In genomic region chr11:99132091-99132730, GRCm38 (mm10) we compare ENCODE assay signal across 8 mouse cellular contexts. TPM values are rescaled to one million over a fixed set of nuclear protein-coding genes. Genes with fewer than 3 reads are reported as not detected.
DNase-seq lines count a peak whose midpoint lies in the region; ATAC-seq and TF ChIP-seq lines count a peak whose summit lies in the region.

No protein-coding gene starts in this region.

- H3K9me3 ChIP-seq in ES-E14 (ENCODE audit: control insufficient read depth, insufficient read depth, low read depth, low read length): no peaks in the 10 kb centered on the region
- H3K9me3 ChIP-seq in hindbrain, postnatal 0 days (ENCODE audit: low read length): no peaks in the 10 kb centered on the region
- no peaks in the 10 kb centered on the region for H3K9me3 ChIP-seq in midbrain, embryonic 12.5 days

- H3K4me3 ChIP-seq in ES-E14 (ENCODE audit: insufficient read depth in 1 of 2, low read depth in 1 of 2, low read length in 2 of 2, poor library complexity in 1 of 2, severe bottlenecking in 1 of 2): peak overlapping the region; percentile 9 to 42; a peak in 3 of 4 replicates
- no peak overlapping the region for H3K4me3 ChIP-seq in hindbrain, postnatal 0 days (ENCODE audit: low read length)
- 0 out of 2 replicates have a peak overlapping the region, but pooled peaks have one; percentile 4 for H3K4me3 ChIP-seq in midbrain, embryonic 12.5 days

- H3K4me2 ChIP-seq in hindbrain, postnatal 0 days (ENCODE audit: low read depth, low read length): peak overlapping the region; percentile 34
- peak overlapping the region; percentile 42 for H3K4me2 ChIP-seq in midbrain, embryonic 12.5 days (replicated peaks)

- H3K9ac ChIP-seq in ES-E14 (ENCODE audit: insufficient read depth, low read depth, low read length, poor library complexity, severe bottlenecking): no peak overlapping the region
- H3K9ac ChIP-seq in hindbrain, postnatal 0 days (replicated peaks; ENCODE audit: low read length): peak overlapping the region; percentile 28; the same call in 1 of the 2 replicates
- H3K9ac ChIP-seq in midbrain, embryonic 12.5 days (replicated peaks): 0 out of 2 replicates have a peak overlapping the region, but pooled peaks have one; percentile 5

- no peak for TF ChIP-seq CTCF in hindbrain, postnatal 0 days (IDR thresholded peaks at IDR 0.05; ENCODE audit: low read depth)

- DNase-seq in B cell, adult 2 months: peak; percentile 83 to 87
- DNase-seq in ES-E14 (ENCODE audit: low read depth, low spot score): no peak
- peak; percentile 55 for DNase-seq in gastrocnemius, adult 18-20 months (ENCODE audit: low spot score)
- peak; percentile 67 for DNase-seq in hindbrain, postnatal 0 days (ENCODE audit: low spot score)
- no peak for DNase-seq in right cerebral cortex, adult 18-20 months
- DNase-seq in spleen, postnatal 14 days (ENCODE audit: low spot score in 2 of 2): no peak
- no peak for DNase-seq in spleen, adult 12 weeks (ENCODE audit: low spot score)

- peak overlapping the region; percentile 24; the same call in 1 of the 2 replicates for H3K27ac ChIP-seq in ES-E14 (ENCODE audit: insufficient read depth, low read depth, low read length, poor library complexity, severe bottlenecking)
- 0 out of 2 replicates have a peak overlapping the region, but pooled peaks have one; percentile 26 for H3K27ac ChIP-seq in hindbrain, postnatal 0 days
- peak overlapping the region; percentile 82 for H3K27ac ChIP-seq in midbrain, embryonic 12.5 days (replicated peaks)

- no peaks in the 10 kb centered on the region for H3K27me3 ChIP-seq in hindbrain, postnatal 0 days (ENCODE audit: insufficient read depth, low read length)
- H3K27me3 ChIP-seq in midbrain, embryonic 12.5 days: no peaks in the 10 kb centered on the region

- peaks cover 21 to 31% of the 10 kb centered on the region in 2 experiments for H3K4me1 ChIP-seq in ES-E14 (ENCODE audit: control insufficient read depth in 2 of 2, insufficient read depth in 2 of 2, low read length in 2 of 2, poor library complexity in 1 of 2)
- H3K4me1 ChIP-seq in hindbrain, postnatal 0 days (ENCODE audit: insufficient read depth, low read length): peaks cover 9% of the 10 kb centered on the region
- peaks cover 28% of the 10 kb centered on the region for H3K4me1 ChIP-seq in midbrain, embryonic 12.5 days

- in situ Hi-C loops in ES-E14 (cut with MboI; ENCODE audit: low sequenced_read_pairs in 2 of 2, unreplicated experiment in 2 of 2): no loop called here

- no peaks in the 10 kb centered on the region for H3K36me3 ChIP-seq in ES-E14 (ENCODE audit: control insufficient read depth, insufficient read depth, low read length, poor library complexity, severe bottlenecking)
- H3K36me3 ChIP-seq in hindbrain, postnatal 0 days (ENCODE audit: insufficient read depth, low read length): no peaks in the 10 kb centered on the region
- H3K36me3 ChIP-seq in midbrain, embryonic 12.5 days: no peaks in the 10 kb centered on the region

- WGBS in hindbrain, postnatal 0 days: 4% methylated on average over 11 of the region's 11 CpGs
- 2% methylated on average over 11 of the region's 11 CpGs for WGBS in midbrain, embryonic 12.5 days

- peak; percentile 76 for ATAC-seq in hindbrain, postnatal 0 days
- peak; percentile 87 for ATAC-seq in midbrain, embryonic 12.5 days (ENCODE audit: low FRiP score, low read depth)

TF ChIP-seq in ES-E14, 5 proteins besides CTCF, POLR2A, EP300 and RAD21:
- TF ChIP-seq MAFK (IDR thresholded peaks at IDR 0.05; ENCODE audit: insufficient read depth, low read depth, low read length) (no peak), ZNF384 (IDR thresholded peaks at IDR 0.05; ENCODE audit: low read depth, low read length) (no peak), CHD2 (IDR thresholded peaks at IDR 0.05; ENCODE audit: low read depth, low read length) (no peak), HCFC1 (IDR thresholded peaks at IDR 0.05; ENCODE audit: borderline replicate concordance, insufficient read depth, low read length) (no peak), ZC3H11A (IDR thresholded peaks at IDR 0.05; ENCODE audit: borderline replicate concordance, low read depth, low read length) (no peak)

RNA-seq across cellular contexts. Expression of gene Ccr7, which starts 22.7 kb away (rescaled TPM):
- 0.58 and 1.4 TPM in 2 replicates for total RNA-seq in ES-E14 (2012; rRNA removed)
- not detected for total RNA-seq in gastrocnemius, adult 18-20 months (2021)
- 0.40 TPM in 1 of 2 replicates, not detected in the other for total RNA-seq in hindbrain, postnatal 0 days (2014; rRNA removed)
- polyA plus RNA-seq in hindbrain, postnatal 0 days (2015; fragmentation: Nextera tagmentation; extraction: Ambion mirVana): not detected in 2 replicates
- 0.11 TPM in 1 of 2 replicates, not detected in the other for polyA plus RNA-seq in midbrain, embryonic 12.5 days (2016; fragmentation: Nextera tagmentation; extraction: Ambion mirVana)

RNA-seq across cellular contexts. Expression of gene Tns4, which starts 43.1 kb away (rescaled TPM):
- 1.1 and 1.2 TPM in 2 replicates for total RNA-seq in ES-E14 (2012; rRNA removed)
- total RNA-seq in gastrocnemius, adult 18-20 months (2021): under 1 TPM in 1 of 2 experiments, not detected in 1; 0.07 TPM
- 1.3 TPM in 1 of 2 replicates, not detected in the other for total RNA-seq in hindbrain, postnatal 0 days (2014; rRNA removed)
- polyA plus RNA-seq in hindbrain, postnatal 0 days (2015; fragmentation: Nextera tagmentation; extraction: Ambion mirVana): 0.08 TPM in 1 of 2 replicates, not detected in the other
- polyA plus RNA-seq in midbrain, embryonic 12.5 days (2016; fragmentation: Nextera tagmentation; extraction: Ambion mirVana): 0.12 and 0.19 TPM in 2 replicates

Comparison
In these comparisons a context has a peak if more than half of its experiments do, and no peak if none do; other contexts are left out.
1. DNase-seq: peak in B cell, adult 2 months (2 of 2), gastrocnemius, adult 18-20 months (single experiment) and hindbrain, postnatal 0 days (single experiment); none in ES-E14 (single experiment), right cerebral cortex, adult 18-20 months (single experiment), spleen, postnatal 14 days (0 of 2) and spleen, adult 12 weeks (single experiment).
2. H3K27ac ChIP-seq: peak in every context shown above with its lines; median percentile 82 in midbrain, embryonic 12.5 days; 26 in hindbrain, postnatal 0 days; 24 in ES-E14.